In the genomic region with DNA sequence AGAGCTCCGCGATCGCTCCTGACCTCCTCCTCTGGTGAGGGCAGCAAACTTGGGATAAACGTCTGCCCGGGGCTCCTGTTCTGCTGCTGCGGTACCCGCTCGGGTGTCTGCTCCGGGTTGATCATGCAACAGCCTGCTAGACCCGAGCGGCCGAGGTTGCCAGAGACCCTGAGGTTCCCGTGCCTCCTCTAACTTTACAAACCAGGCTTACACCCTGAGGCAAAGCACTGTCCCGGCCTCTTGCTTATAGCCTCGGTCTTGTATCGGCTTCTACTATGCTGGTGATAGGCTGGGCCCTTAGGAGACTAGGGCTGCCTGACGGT, we compare ENCODE assay signal across 8 mouse cellular contexts. TPM values are rescaled to one million over a fixed set of nuclear protein-coding genes. Genes with fewer than 3 reads are reported as not detected.
DNase-seq lines count a peak whose midpoint lies in the region; ATAC-seq and TF ChIP-seq lines count a peak whose summit lies in the region.

No protein-coding gene starts in this region.

- H3K4me2 ChIP-seq in kidney, embryonic 15.5 days = peak overlapping the region; percentile 99
- H3K4me2 ChIP-seq in hindbrain, embryonic 15.5 days = peak overlapping the region; percentile 71
- H3K4me2 ChIP-seq in midbrain, embryonic 15.5 days = peak overlapping the region; percentile 62

- no peak overlapping the region for H3K27ac ChIP-seq in kidney, embryonic 15.5 days
- peak overlapping the region; percentile 96 for H3K27ac ChIP-seq in cortical plate, adult 2 months (ENCODE audit: insufficient read depth, low read length)
- peak overlapping the region; percentile 77 for H3K27ac ChIP-seq in hindbrain, embryonic 15.5 days (replicated peaks)
- H3K27ac ChIP-seq in midbrain, embryonic 15.5 days = peak overlapping the region; percentile 81

- 1% methylated on average over 17 of the region's 17 CpGs for WGBS in kidney, embryonic 15.5 days
- WGBS in hindbrain, embryonic 15.5 days = under 1% methylated on average over 17 of the region's 17 CpGs
- WGBS in midbrain, embryonic 15.5 days = under 1% methylated on average over 17 of the region's 17 CpGs

- H3K9ac ChIP-seq in kidney, embryonic 15.5 days = peak overlapping the region; percentile 60
- peak overlapping the region; percentile 85 for H3K9ac ChIP-seq in hindbrain, embryonic 15.5 days
- H3K9ac ChIP-seq in midbrain, embryonic 15.5 days = peak overlapping the region; percentile 85

- ATAC-seq in kidney, embryonic 15.5 days (replicated peaks; ENCODE audit: low FRiP score) = peak; percentile 13; the same call in 1 of the 2 replicates
- 0 out of 2 replicates have a peak, but pooled peaks have one; percentile 1 for ATAC-seq in hindbrain, embryonic 15.5 days (ENCODE audit: low FRiP score, low read depth)
- peak; percentile 32; the same call in 1 of the 2 replicates for ATAC-seq in midbrain, embryonic 15.5 days (replicated peaks)

- no peaks in the 10 kb centered on the region for H3K9me3 ChIP-seq in kidney, embryonic 15.5 days (replicated peaks)
- H3K9me3 ChIP-seq in hindbrain, embryonic 15.5 days = no peaks in the 10 kb centered on the region
- no peaks in the 10 kb centered on the region for H3K9me3 ChIP-seq in midbrain, embryonic 15.5 days

- H3K36me3 ChIP-seq in kidney, embryonic 15.5 days = no peaks in the 10 kb centered on the region
- no peaks in the 10 kb centered on the region for H3K36me3 ChIP-seq in hindbrain, embryonic 15.5 days
- no peaks in the 10 kb centered on the region for H3K36me3 ChIP-seq in midbrain, embryonic 15.5 days (replicated peaks)

- peak overlapping the region; percentile 66 for H3K4me3 ChIP-seq in kidney, embryonic 15.5 days (replicated peaks)
- peak overlapping the region; percentile 91 for H3K4me3 ChIP-seq in cortical plate, adult 2 months (ENCODE audit: insufficient read depth, low read length)
- H3K4me3 ChIP-seq in hindbrain, embryonic 15.5 days = peak overlapping the region; percentile 69
- peak overlapping the region; percentile 58 for H3K4me3 ChIP-seq in midbrain, embryonic 15.5 days

- H3K4me1 ChIP-seq in kidney, embryonic 15.5 days = peaks cover 51% of the 10 kb centered on the region
- H3K4me1 ChIP-seq in cortical plate, adult 2 months (ENCODE audit: control insufficient read depth, insufficient read depth, low read length) = peaks cover 4% of the 10 kb centered on the region; the same call in 1 of the 2 replicates
- H3K4me1 ChIP-seq in hindbrain, embryonic 15.5 days (replicated peaks) = peaks cover 50% of the 10 kb centered on the region
- H3K4me1 ChIP-seq in midbrain, embryonic 15.5 days = peaks cover 55% of the 10 kb centered on the region

- TF ChIP-seq POLR2A in cortical plate, adult 2 months (IDR thresholded peaks at IDR 0.05; ENCODE audit: extremely low read depth, insufficient read depth, low read length) = no peak

- H3K27me3 ChIP-seq in kidney, embryonic 15.5 days = peaks cover 34% of the 10 kb centered on the region
- no peaks in the 10 kb centered on the region for H3K27me3 ChIP-seq in hindbrain, embryonic 15.5 days
- no peaks in the 10 kb centered on the region for H3K27me3 ChIP-seq in midbrain, embryonic 15.5 days (replicated peaks)

- DNase-seq in kidney, adult 8-10 months = no peak
- no peak for DNase-seq in T-cell, adult 2 months (ENCODE audit: low spot score)
- DNase-seq in frontal cortex, adult 2 months (ENCODE audit: extremely low spot score in 1 of 2, low spot score in 1 of 2) = no peak
- no peak for DNase-seq in layer of hippocampus, postnatal 10 days (ENCODE audit: low spot score in 2 of 2)

- TF ChIP-seq CTCF in cortical plate, adult 2 months (IDR thresholded peaks at IDR 0.05; ENCODE audit: extremely low read depth, insufficient read depth, low read length) = no peak

RNA-seq across cellular contexts. Expression of a gene that starts 0.8 kb away (rescaled TPM):
- 7.7 and 9.2 TPM in 2 replicates for polyA plus RNA-seq in kidney, embryonic 15.5 days (2015; fragmentation: Nextera tagmentation; extraction: Ambion mirVana)
- 235 and 243 TPM in 2 replicates for polyA plus RNA-seq in cortical plate, adult 2 months (2012; rRNA removed)
- polyA plus RNA-seq in hindbrain, embryonic 15.5 days (2015; fragmentation: Nextera tagmentation; extraction: Ambion mirVana) = 29.3 and 31.3 TPM in 2 replicates
- polyA plus RNA-seq in midbrain, embryonic 15.5 days (2015; fragmentation: Nextera tagmentation; extraction: Ambion mirVana) = 48.0 and 49.6 TPM in 2 replicates
- polyA plus RNA-seq in frontal cortex, adult 2 months (2012; rRNA removed) = 229 and 239 TPM in 2 replicates
- 100 to 1,000 TPM; 157 to 159 TPM for total RNA-seq in layer of hippocampus, postnatal 10 days (2021)
